Mouse (Mus musculus): ENCODE data around the gene Uqcc3.

DNA sequence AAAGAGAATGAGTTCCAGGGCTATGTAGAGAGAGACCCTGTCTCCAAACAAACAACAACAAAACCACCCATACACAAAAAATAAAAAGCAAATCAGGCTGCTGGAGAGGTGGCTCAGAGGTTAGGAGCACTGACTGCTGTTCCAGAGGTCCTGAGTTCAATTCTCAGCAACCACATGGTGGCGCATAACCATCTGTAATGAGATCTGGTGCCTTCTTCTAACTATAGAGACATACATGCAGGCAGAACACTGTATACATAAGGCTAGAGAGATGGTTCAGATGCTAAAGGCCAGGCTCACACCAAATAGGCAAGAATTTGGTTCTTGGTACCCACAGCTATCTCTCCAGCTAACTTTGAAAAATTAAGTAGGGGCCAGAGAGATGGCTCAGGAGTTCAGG is 21.7 kb downstream of the Uqcc3 start:
- TF ChIP-seq CTCF (IDR thresholded peaks at IDR 0.05; ENCODE audit: extremely low read depth, insufficient read length, insufficient replicate concordance, low read depth, low read length) (no peak), POLR2A (IDR thresholded peaks at IDR 0.05; ENCODE audit: low read depth, low read length) (no peak)

Data from small intestine, adult 2 months (tissue).